Mouse (Mus musculus) cerebellum, adult 2 months (tissue): ENCODE results near the gene Pafah2. TPM values are rescaled to one million over a fixed set of nuclear protein-coding genes. Genes with fewer than 3 reads are reported as not detected.
A peak's percentile ranks its signal among the peaks of the same experiment; 100 is the strongest.

ENCODE experiments used
- DNase-seq, 2 experiments: peaks; one replicate each; pipeline ENCODE4 v3.0.0; 2021
- H3K27ac ChIP-seq: fragments of 200-500 bp; 2 replicates; pipeline ENCODE4 v1.5.1; 2012; ENCODE audit warnings: low read length, control low read depth, inconsistent platforms; ENCODE audit not compliant: insufficient read depth
- H3K27me3 ChIP-seq: fragments of 200-500 bp; 2 replicates; pipeline ENCODE4 v1.6.1; 2012; ENCODE audit warnings: inconsistent platforms, mild to moderate bottlenecking, low read length, moderate library complexity; ENCODE audit not compliant: control insufficient read depth, insufficient read depth
- H3K4me1 ChIP-seq: fragments of 200-500 bp; 2 replicates; pipeline ENCODE4 v1.6.1; 2011; ENCODE audit warnings: low read length; ENCODE audit not compliant: control insufficient read depth, insufficient read depth
- H3K4me3 ChIP-seq: fragments of 200-500 bp; replicated peaks from 2 replicates; pipeline ENCODE3; 2011; ENCODE audit warnings: mild to moderate bottlenecking, low read depth, low read length, control low read depth; ENCODE audit not compliant: insufficient read depth
- CTCF ChIP-seq: fragments of 200-500 bp; IDR thresholded peaks from 2 replicates; pipeline ENCODE4 v1.5.1; 2011; ENCODE audit warnings: low read depth, mild to moderate bottlenecking, control low read depth, low read length, moderate library complexity, borderline replicate concordance; ENCODE audit not compliant: insufficient read depth
- POLR2A ChIP-seq: fragments of 200-500 bp; IDR thresholded peaks from 2 replicates; pipeline ENCODE4 v1.6.1; 2011; ENCODE audit warnings: low read length, control low read depth, borderline replicate concordance; ENCODE audit not compliant: insufficient read depth
- WGBS: fragments of 180-500 bp; shearing (Covaris S2); methylation state at CpG from one replicate; pipeline ENCODE4 v1.1.7; 2018; 5-methylcytosine and 5-hydroxymethylcytosine counted together
- polyA plus RNA-seq: library from polyadenylated mRNA; depleted of rRNA; stranded (reverse); fragments of >200 nt; gene quantifications from 2 replicates; pipeline ENCODE4 v1.2.3, GENCODE M21; 2012

Pafah2 gene
- polyA plus RNA-seq, 1 experiment = 8.9 TPM

DNA sequence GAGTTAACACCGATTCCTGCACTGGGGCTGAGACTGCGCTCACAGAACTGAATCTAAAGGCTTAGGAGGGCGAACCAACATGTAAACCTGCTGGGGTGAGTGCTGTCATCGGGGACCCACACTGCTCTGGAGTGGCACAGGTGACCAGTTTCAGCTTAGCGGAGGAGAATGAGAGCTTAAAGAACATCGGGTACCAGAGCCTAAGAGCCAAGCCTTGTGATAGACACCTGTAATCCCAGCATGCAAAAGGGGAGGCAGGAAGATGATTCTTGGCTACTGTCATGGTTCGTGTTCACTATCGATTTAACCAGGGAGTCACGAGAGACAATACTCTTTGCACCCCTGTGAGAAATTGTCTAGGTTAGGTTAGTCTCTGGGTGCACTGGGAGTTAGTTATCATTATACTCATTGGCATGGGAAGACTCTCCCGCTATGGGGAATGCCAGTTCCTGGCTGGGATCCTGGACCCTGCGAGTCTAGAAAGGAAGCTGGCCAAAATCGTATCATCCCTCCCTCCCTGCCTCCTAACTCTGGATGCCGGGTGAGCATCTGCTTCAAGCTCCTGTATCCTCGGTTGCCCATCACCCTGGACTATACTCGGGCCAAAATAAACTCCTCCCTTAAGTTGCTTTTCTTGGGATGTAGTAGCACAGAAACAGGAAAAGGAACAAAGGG, 36.7 kb downstream of the Pafah2 start:
- 19% methylated on average over 15 of the region's 15 CpGs for WGBS
- TF ChIP-seq CTCF (no peak), POLR2A (no peak)
- Histone ChIP-seq H3K4me3 (no peak overlapping the region), H3K27me3 (no peaks in the 10 kb centered on the region), H3K27ac (peak overlapping the region; percentile 33), H3K4me1 (peaks cover 26% of the 10 kb centered on the region)
- peak; percentile 60 to 65 for DNase-seq

DNA sequence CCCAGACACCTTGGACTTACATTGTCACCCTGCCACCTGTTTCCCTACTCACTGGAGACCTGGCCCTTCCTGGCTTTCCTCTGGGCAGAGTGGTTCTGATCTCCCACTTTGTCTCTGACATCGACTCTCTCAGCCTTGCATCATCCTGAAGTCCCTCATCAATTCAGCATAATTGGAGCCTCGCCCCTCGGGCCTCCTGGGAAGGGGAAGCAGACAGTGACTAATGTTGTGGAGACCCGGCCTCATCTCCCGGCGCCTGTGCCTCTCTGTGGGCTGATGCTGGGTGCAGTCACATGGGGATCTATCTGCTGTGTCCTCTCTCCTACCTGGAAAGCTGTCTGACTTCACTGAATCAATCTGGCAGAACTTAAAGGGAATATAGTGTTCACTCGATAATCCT, 40.1 kb downstream of the Pafah2 start:
- 55% methylated on average over 7 of the region's 7 CpGs for whole genome bisulfite sequencing
- no peak overlapping the region for H3K27ac ChIP-seq
- H3K4me3 ChIP-seq = no peak overlapping the region
- H3K4me1 ChIP-seq = peaks cover 15% of the 10 kb centered on the region
- TF ChIP-seq CTCF (no peak), POLR2A (no peak)
- no peaks in the 10 kb centered on the region for H3K27me3 ChIP-seq
- DNase-seq = no peak

DNA sequence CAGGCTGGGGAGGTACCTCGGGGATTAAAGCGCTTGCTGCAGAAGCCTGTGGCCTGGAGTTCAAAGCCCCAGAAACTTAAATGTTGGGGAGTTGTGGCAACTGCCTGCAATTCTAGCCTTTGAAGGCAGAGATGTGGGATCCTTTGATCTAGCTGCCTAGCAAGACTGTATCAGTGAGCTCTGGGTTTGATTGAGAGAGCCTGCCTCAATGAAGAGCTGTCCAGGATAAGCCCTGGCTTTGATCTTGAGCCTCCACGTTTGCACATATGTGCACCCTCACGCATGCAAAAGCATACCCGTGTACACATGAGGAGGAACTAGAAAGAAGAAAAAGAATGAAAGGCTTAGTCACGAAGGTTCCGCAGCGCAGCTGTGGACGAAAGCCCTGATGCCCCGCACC, 40.5 kb downstream of the Pafah2 start:
- DNase-seq = no peak
- Histone ChIP-seq H3K27ac (no peak overlapping the region), H3K4me1 (peaks cover 12% of the 10 kb centered on the region), H3K27me3 (no peaks in the 10 kb centered on the region), H3K4me3 (no peak overlapping the region)
- TF ChIP-seq CTCF = no peak
- TF ChIP-seq POLR2A = no peak
- 87% methylated on average over 10 of the region's 10 CpGs for WGBS

DNA sequence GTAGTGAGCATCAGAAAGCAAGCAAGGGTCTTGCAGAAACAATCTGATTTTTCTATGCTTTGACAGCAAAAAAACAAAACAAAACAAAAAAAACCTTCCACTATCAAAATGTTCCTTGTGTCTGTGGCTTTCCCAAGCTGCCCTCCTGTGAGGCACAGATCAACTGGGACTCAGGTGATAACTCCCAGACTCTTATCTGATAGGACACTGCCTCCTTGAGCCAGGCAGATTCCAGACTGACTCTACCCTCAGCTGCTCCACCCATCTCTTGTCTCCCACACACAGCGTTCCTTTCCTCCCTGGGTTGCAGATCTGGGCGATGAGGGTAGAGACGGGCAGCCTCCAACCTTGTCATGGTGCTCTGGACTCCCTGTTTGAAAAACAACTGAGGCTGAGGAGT, 43.0 kb downstream of the Pafah2 start:
- no peaks in the 10 kb centered on the region for H3K27me3 ChIP-seq
- DNase-seq = no peak
- 86% methylated on average over 3 of the region's 3 CpGs for WGBS
- no peaks in the 10 kb centered on the region for H3K4me1 ChIP-seq
- TF ChIP-seq CTCF = no peak
- TF ChIP-seq POLR2A = no peak
- no peak overlapping the region for H3K4me3 ChIP-seq
- no peak overlapping the region for H3K27ac ChIP-seq

DNA sequence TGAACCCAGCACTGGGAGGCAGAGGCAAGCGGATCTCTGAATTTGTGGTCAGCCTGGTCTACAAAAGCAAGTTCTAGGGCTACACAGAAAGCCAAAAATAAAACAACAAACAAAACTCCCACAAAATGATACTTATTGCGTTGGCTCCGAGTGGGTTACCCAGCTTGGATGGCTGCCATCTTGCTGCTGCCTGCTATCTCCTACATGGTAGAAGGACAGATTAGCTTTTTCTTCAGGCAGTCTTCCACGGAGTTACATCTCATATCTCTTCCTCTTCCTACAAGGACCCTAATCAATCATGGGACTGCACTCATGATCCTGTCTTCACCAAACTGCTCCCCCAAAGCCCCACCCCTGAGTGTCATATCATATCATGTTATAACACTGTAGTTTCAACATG, 43.8 kb downstream of the Pafah2 start:
- no peaks in the 10 kb centered on the region for H3K27me3 ChIP-seq
- H3K4me1 ChIP-seq = no peaks in the 10 kb centered on the region
- TF ChIP-seq POLR2A (no peak), CTCF (no peak)
- WGBS = 75% methylated on average over 4 of the region's 4 CpGs
- no peak overlapping the region for H3K4me3 ChIP-seq
- no peak overlapping the region for H3K27ac ChIP-seq
- DNase-seq = no peak

DNA sequence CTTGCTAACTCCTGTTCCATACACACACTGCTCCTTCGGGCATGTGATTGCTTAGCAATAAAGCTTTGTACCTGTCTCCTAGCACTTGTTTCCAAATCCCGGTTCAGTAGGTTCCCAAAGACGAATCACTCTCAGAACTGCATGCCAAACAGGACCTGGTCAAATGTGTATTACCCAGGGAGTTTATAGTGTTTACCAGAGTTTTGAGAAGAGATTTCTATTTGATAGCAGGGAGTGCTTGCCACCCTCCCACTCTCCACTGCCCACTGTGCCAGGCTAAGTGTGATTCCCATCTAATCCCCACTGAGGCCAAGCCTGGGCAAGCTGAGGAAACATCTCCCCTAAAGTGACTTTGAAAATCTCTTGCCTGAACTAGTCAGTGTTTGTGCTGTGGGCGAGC, 46.1 kb downstream of the Pafah2 start:
- no peak for TF ChIP-seq CTCF
- no peak for TF ChIP-seq POLR2A
- Histone ChIP-seq H3K27me3 (no peaks in the 10 kb centered on the region), H3K4me3 (no peak overlapping the region), H3K4me1 (0 out of 2 replicates have a peak, but pooled peaks cover 5% of the 10 kb centered on the region), H3K27ac (no peak overlapping the region)
- no peak for DNase-seq
- WGBS = 95% methylated on average over 4 of the region's 4 CpGs

DNA sequence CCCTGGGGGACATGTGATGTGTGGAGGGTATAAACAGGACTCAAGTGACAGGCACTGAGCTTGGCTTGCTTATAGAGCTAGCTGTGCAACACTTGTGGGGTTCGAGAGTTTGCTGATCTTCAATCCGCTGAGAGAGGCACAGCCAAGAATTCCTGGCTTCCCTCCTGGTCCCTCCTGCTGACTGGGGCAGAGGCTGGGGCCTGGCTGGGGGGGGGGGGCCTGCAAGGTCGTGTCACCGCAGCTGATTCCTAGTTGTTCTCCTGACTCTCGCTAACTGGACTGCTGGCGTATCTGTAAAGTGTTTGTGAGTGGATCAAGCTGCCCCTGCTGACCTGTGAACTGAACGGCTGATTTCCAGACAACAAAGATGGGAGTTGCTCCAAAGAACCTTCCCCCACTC, 47.5 kb downstream of the Pafah2 start:
- WGBS = 37% methylated on average over 7 of the region's 7 CpGs
- no peak for TF ChIP-seq CTCF
- TF ChIP-seq POLR2A = no peak

DNA sequence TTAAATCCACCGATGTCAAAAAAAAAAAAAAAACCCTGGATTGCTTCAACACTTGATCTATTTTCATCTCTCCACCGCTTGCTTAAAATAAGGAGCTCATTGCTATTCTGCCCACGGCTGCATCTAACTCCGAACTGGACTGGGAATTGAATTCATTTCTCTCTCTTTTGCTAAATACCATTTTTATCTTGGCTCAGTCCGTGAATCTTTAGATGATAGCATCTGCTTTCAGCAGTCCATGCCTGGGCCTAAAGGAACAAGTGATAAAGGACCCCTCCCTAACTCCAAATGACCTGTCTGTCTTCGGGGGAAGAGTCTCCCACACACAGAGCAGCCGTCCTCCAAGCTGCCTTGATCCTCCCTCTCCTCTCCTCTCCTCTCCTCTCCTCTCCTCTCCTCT, 48.8 kb downstream of the Pafah2 start:
- Histone ChIP-seq H3K4me3 (no peak overlapping the region), H3K4me1 (peaks cover 13% of the 10 kb centered on the region; the same call in 1 of the 2 replicates), H3K27me3 (no peaks in the 10 kb centered on the region), H3K27ac (no peak overlapping the region)
- WGBS = 64% methylated on average over 7 of the region's 7 CpGs
- TF ChIP-seq CTCF = no peak
- no peak for DNase-seq

More for the DNA sequence above, 47.5 kb downstream of the Pafah2 start:
- Histone ChIP-seq H3K27me3 (no peaks in the 10 kb centered on the region), H3K4me3 (no peak overlapping the region), H3K27ac (no peak overlapping the region), H3K4me1 (0 out of 2 replicates have a peak, but pooled peaks cover 5% of the 10 kb centered on the region)
- no peak for DNase-seq

DNA sequence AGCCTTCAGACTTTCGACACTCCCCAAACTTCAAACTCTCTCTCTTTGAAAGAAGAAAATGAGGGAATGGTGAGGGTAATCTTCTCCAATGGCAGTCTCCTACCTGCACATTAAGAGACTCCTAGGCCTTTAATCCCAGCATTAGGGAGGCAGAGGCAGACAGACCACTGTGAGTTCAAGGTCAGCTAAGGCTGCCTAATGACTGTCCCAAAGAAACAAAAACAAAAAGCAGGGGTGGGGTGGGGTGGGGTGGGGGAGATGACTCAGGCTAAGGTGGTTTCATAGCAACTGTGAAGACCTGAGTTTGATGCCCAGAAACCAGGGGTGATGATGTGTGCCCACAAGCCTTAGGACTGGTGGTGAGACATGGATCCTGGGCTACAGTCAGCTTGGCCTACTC, 49.4 kb downstream of the Pafah2 start:
- no peak for TF ChIP-seq CTCF
- TF ChIP-seq POLR2A = no peak
- no peaks in the 10 kb centered on the region for H3K27me3 ChIP-seq
- 93% methylated on average over 1 of the region's 1 CpGs for WGBS
- H3K4me1 ChIP-seq = peaks cover 18% of the 10 kb centered on the region
- H3K27ac ChIP-seq = no peak overlapping the region
- no peak overlapping the region for H3K4me3 ChIP-seq
- no peak for DNase-seq
